22 mouse cellular contexts compared by ENCODE assay signal in the genomic region with DNA sequence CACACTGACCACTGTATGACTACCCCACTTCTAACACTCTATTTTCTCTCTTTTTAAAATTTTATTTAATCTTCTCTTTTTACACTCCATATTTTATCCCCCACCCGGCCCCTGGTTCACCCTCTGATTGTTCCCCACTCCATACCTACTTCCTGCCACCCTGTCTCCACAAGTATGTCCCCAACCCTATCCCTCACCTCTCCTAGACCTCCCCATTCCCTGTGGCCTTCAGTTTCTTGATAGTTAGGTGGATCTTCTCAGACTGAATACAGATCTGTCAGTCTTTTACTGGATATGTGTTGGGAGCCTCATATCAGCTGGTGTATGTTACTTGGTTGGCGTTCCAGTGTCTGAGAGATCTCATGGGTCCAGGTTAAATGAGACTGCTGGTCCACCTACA. TPM values are rescaled to one million over a fixed set of nuclear protein-coding genes. Genes with fewer than 3 reads are reported as not detected.
DNase-seq lines count a peak whose midpoint lies in the region; ATAC-seq and TF ChIP-seq lines count a peak whose summit lies in the region.
"Had no signal": no experiment of that assay in that cellular context is flagged by ENCODE, and none has a peak within 500 bp of the region (broad histone marks: within the 10 kb centered on the region; RNA-seq: fewer than 3 reads in every experiment).

No protein-coding gene starts in this region.

- no peak overlapping the region for H3K9ac ChIP-seq in hindbrain, embryonic 11.5 days (ENCODE audit: low read depth, low read length)
- no peak overlapping the region for H3K9ac ChIP-seq in hindbrain, postnatal 0 days (replicated peaks; ENCODE audit: low read length)
- H3K9ac ChIP-seq: embryonic facial prominence, embryonic 13.5 days; embryonic facial prominence, embryonic 15.5 days; forebrain, embryonic 13.5 days; forebrain, embryonic 15.5 days; forebrain, postnatal 0 days had no signal

- no peaks in the 10 kb centered on the region for H3K27me3 ChIP-seq in hindbrain, embryonic 11.5 days (ENCODE audit: control insufficient read depth, insufficient read depth, low read length)
- H3K27me3 ChIP-seq in hindbrain, postnatal 0 days (ENCODE audit: insufficient read depth, low read length), result no peaks in the 10 kb centered on the region
- no peaks in the 10 kb centered on the region for H3K27me3 ChIP-seq in myocyte (ENCODE audit: control insufficient read depth, insufficient read depth, insufficient read length)
- H3K27me3 ChIP-seq: embryonic facial prominence, embryonic 13.5 days; embryonic facial prominence, embryonic 15.5 days; forebrain, embryonic 13.5 days; forebrain, embryonic 15.5 days had no signal

- no peak overlapping the region for H3ac ChIP-seq in myocyte (ENCODE audit: control insufficient read depth, insufficient read length)

- no peak overlapping the region for H3K27ac ChIP-seq in hindbrain, embryonic 11.5 days (ENCODE audit: low read depth, low read length)
- no peak overlapping the region for H3K27ac ChIP-seq in hindbrain, postnatal 0 days
- H3K27ac ChIP-seq in embryonic fibroblast, embryonic 13.5 days (ENCODE audit: insufficient read depth, low read length), result peak overlapping the region; percentile 40; the same call in 1 of the 2 replicates
- H3K27ac ChIP-seq: embryonic facial prominence, embryonic 13.5 days; embryonic facial prominence, embryonic 15.5 days; forebrain, embryonic 13.5 days; forebrain, embryonic 15.5 days had no signal

- ATAC-seq in hindbrain, embryonic 11.5 days (ENCODE audit: low FRiP score), result 0 out of 2 replicates have a peak, but pooled peaks have one; percentile 33
- no peak for ATAC-seq in hindbrain, postnatal 0 days
- ATAC-seq: forebrain, embryonic 13.5 days; forebrain, embryonic 15.5 days; forebrain, postnatal 0 days had no signal

- H3K4me1 ChIP-seq in hindbrain, embryonic 11.5 days (replicated peaks; ENCODE audit: control insufficient read depth, insufficient read depth, low read length), result no peaks in the 10 kb centered on the region
- H3K4me1 ChIP-seq in hindbrain, postnatal 0 days (ENCODE audit: insufficient read depth, low read length), result no peaks in the 10 kb centered on the region
- H3K4me1 ChIP-seq in embryonic fibroblast, embryonic 13.5 days (ENCODE audit: control insufficient read depth, insufficient read depth, low read length), result no peaks in the 10 kb centered on the region
- H3K4me1 ChIP-seq: embryonic facial prominence, embryonic 13.5 days; embryonic facial prominence, embryonic 15.5 days; forebrain, embryonic 13.5 days; forebrain, embryonic 15.5 days had no signal

- no peak for DNase-seq in hindbrain, embryonic 11.5 days (ENCODE audit: low spot score)
- no peak for DNase-seq in hindbrain, postnatal 0 days (ENCODE audit: low spot score)
- no peak for DNase-seq in retina, postnatal 1 day
- DNase-seq: adrenal gland, adult 2 months; adrenal gland, postnatal 10 days; adrenal gland, postnatal 25 days; cerebellum, adult 11 months; cerebellum, adult 18-20 months; cerebellum, adult 8-10 months; cerebellum, adult 9-11 months; cerebellum, postnatal 14 days; cerebellum, postnatal 36 days; embryo, embryonic 11 days; forebrain, postnatal 0 days had no signal

- no peak overlapping the region for H3K4me3 ChIP-seq in hindbrain, embryonic 11.5 days (ENCODE audit: low read depth, low read length)
- no peak overlapping the region for H3K4me3 ChIP-seq in hindbrain, postnatal 0 days (ENCODE audit: low read length)
- H3K4me3 ChIP-seq in embryonic fibroblast, embryonic 13.5 days (ENCODE audit: insufficient read depth, low read length), result no peak overlapping the region
- no peak overlapping the region for H3K4me3 ChIP-seq in myocyte
- H3K4me3 ChIP-seq: embryonic facial prominence, embryonic 13.5 days; embryonic facial prominence, embryonic 15.5 days; forebrain, embryonic 13.5 days; forebrain, embryonic 15.5 days had no signal

- TF ChIP-seq CTCF in hindbrain, postnatal 0 days (IDR thresholded peaks at IDR 0.05; ENCODE audit: low read depth), result no peak
- no peak for TF ChIP-seq CTCF in embryonic fibroblast, embryonic 13.5 days (IDR thresholded peaks at IDR 0.05; ENCODE audit: borderline replicate concordance, insufficient read depth, low read length)

- no peak overlapping the region for H3K4me2 ChIP-seq in hindbrain, embryonic 11.5 days (replicated peaks; ENCODE audit: low read depth, low read length)
- H3K4me2 ChIP-seq in hindbrain, postnatal 0 days (ENCODE audit: low read depth, low read length), result no peak overlapping the region
- peak overlapping the region; percentile 70 for H3K4me2 ChIP-seq in myocyte (ENCODE audit: low read depth)
- H3K4me2 ChIP-seq: embryonic facial prominence, embryonic 13.5 days; embryonic facial prominence, embryonic 15.5 days; forebrain, embryonic 13.5 days; forebrain, embryonic 15.5 days had no signal

- WGBS in hindbrain, embryonic 11.5 days, result 81% methylated on average over 2 of the region's 2 CpGs
- 82% methylated on average over 2 of the region's 2 CpGs for WGBS in hindbrain, postnatal 0 days

- peaks cover 21% of the 10 kb centered on the region for H3K79me2 ChIP-seq in myocyte (ENCODE audit: control insufficient read depth, insufficient read depth)

- TF ChIP-seq POLR2A in embryonic fibroblast, embryonic 13.5 days (IDR thresholded peaks at IDR 0.05; ENCODE audit: low read depth, low read length), result no peak
- no peak for TF ChIP-seq POLR2A in myocyte (IDR thresholded peaks at IDR 0.05; ENCODE audit: insufficient read length, low read depth)

- H3K36me3 ChIP-seq in hindbrain, embryonic 11.5 days (ENCODE audit: control insufficient read depth, insufficient read depth, low read length), result no peaks in the 10 kb centered on the region
- H3K36me3 ChIP-seq in hindbrain, postnatal 0 days (ENCODE audit: insufficient read depth, low read length), result no peaks in the 10 kb centered on the region
- H3K36me3 ChIP-seq in myocyte (ENCODE audit: control insufficient read depth, insufficient read depth), result no peaks in the 10 kb centered on the region
- H3K36me3 ChIP-seq: embryonic facial prominence, embryonic 13.5 days; embryonic facial prominence, embryonic 15.5 days; forebrain, embryonic 15.5 days had no signal

- H3K9me3 ChIP-seq in hindbrain, embryonic 11.5 days (ENCODE audit: control insufficient read depth, low read length), result no peaks in the 10 kb centered on the region
- H3K9me3 ChIP-seq in hindbrain, postnatal 0 days (ENCODE audit: low read length), result no peaks in the 10 kb centered on the region
- H3K9me3 ChIP-seq: embryonic facial prominence, embryonic 13.5 days; embryonic facial prominence, embryonic 15.5 days; forebrain, embryonic 13.5 days; forebrain, embryonic 15.5 days had no signal

TF ChIP-seq in myocyte, 11 proteins besides CTCF, POLR2A, EP300 and RAD21:
- TF ChIP-seq E2F4 (IDR thresholded peaks at IDR 0.05; ENCODE audit: insufficient read depth) (no peak), MAX (IDR thresholded peaks at IDR 0.05; ENCODE audit: low read depth) (no peak), CEBPB (IDR thresholded peaks at IDR 0.05; ENCODE audit: insufficient read depth, poor library complexity, severe bottlenecking) (no peak), POLR2AphosphoS2 (IDR thresholded peaks at IDR 0.05; ENCODE audit: insufficient read length, low read depth) (no peak), SRF (IDR thresholded peaks at IDR 0.05; ENCODE audit: control insufficient read depth, insufficient read length, low read depth) (no peak), USF1 (IDR thresholded peaks at IDR 0.05; ENCODE audit: low read depth) (no peak), MYOG (IDR thresholded peaks at IDR 0.05; ENCODE audit: control insufficient read depth in 1 of 3, insufficient read depth in 1 of 3, insufficient read length in 2 of 3, low read depth in 2 of 3) (no peak), REST (IDR thresholded peaks at IDR 0.05; ENCODE audit: insufficient read depth, insufficient read length) (no peak), TCF3 (IDR thresholded peaks at IDR 0.05; ENCODE audit: insufficient read length, low read depth) (no peak), TCF12 (IDR thresholded peaks at IDR 0.05; ENCODE audit: insufficient read depth, poor library complexity, severe bottlenecking) (no peak)

RNA-seq across cellular contexts. Expression of a gene that starts 1.7 kb away (rescaled TPM):
- polyA plus RNA-seq in hindbrain, embryonic 11.5 days (2014; fragmentation: Nextera tagmentation; extraction: Ambion mirVana), result 0.17 and 0.52 TPM in 2 replicates
- total RNA-seq in hindbrain, postnatal 0 days (2014; rRNA removed), result 0.14 TPM in 1 of 2 replicates, not detected in the other
- 0.40 and 0.63 TPM in 2 replicates for polyA plus RNA-seq in hindbrain, postnatal 0 days (2015; fragmentation: Nextera tagmentation; extraction: Ambion mirVana)
- polyA plus RNA-seq in embryonic fibroblast, embryonic 13.5 days (2011; ENCODE audit: insufficient read length, low read depth, missing spikeins), result 27.4 TPM in 2 replicates
- 1.9 TPM for polyA plus RNA-seq in myocyte (2012; fragmentation: generic; extraction: Trizol)
- total RNA-seq: MEL had no signal

RNA-seq across cellular contexts. Expression of a gene that starts 27.7 kb away (rescaled TPM):
- 0.24 and 0.93 TPM in 2 replicates for polyA plus RNA-seq in hindbrain, embryonic 11.5 days (2014; fragmentation: Nextera tagmentation; extraction: Ambion mirVana)
- total RNA-seq in hindbrain, postnatal 0 days (2014; rRNA removed), result 0.68 and 2.3 TPM in 2 replicates
- 2.8 and 3.7 TPM in 2 replicates for polyA plus RNA-seq in hindbrain, postnatal 0 days (2015; fragmentation: Nextera tagmentation; extraction: Ambion mirVana)
- polyA plus RNA-seq in embryonic fibroblast, embryonic 13.5 days (2011; ENCODE audit: insufficient read length, low read depth, missing spikeins), result 3.7 and 8.8 TPM in 2 replicates
- 2.3 TPM for polyA plus RNA-seq in myocyte (2012; fragmentation: generic; extraction: Trizol)
- total RNA-seq: MEL had no signal

RNA-seq across cellular contexts. Expression of a gene that starts 27.9 kb away (rescaled TPM):
- polyA plus RNA-seq in hindbrain, embryonic 11.5 days (2014; fragmentation: Nextera tagmentation; extraction: Ambion mirVana), result 0.23 TPM in 1 of 2 replicates, not detected in the other
- 1.4 and 1.6 TPM in 2 replicates for total RNA-seq in hindbrain, postnatal 0 days (2014; rRNA removed)
- 2.3 and 2.6 TPM in 2 replicates for polyA plus RNA-seq in hindbrain, postnatal 0 days (2015; fragmentation: Nextera tagmentation; extraction: Ambion mirVana)
- 5.0 and 9.6 TPM in 2 replicates for polyA plus RNA-seq in embryonic fibroblast, embryonic 13.5 days (2011; ENCODE audit: insufficient read length, low read depth, missing spikeins)
- polyA plus RNA-seq in myocyte (2012; fragmentation: generic; extraction: Trizol), result 3.3 TPM
- polyA plus RNA-seq: forebrain, embryonic 11.5 days had no signal
